Mouse (Mus musculus) ES-E14 (cell line): ENCODE data around the gene Cacna2d1. TPM values are rescaled to one million over a fixed set of nuclear protein-coding genes. Genes with fewer than 3 reads are reported as not detected.

Experiments
- DNase-seq: peaks from one replicate; pipeline ENCODE4 v3.0.0-alpha.2; 2013; ENCODE audit warnings: low read depth, low spot score
- H3K27ac ChIP-seq: 2 replicates; pipeline ENCODE4 v1.5.1; 2012; ENCODE audit warnings: low read depth, mild to moderate bottlenecking, low read length, moderate library complexity, mixed read lengths; ENCODE audit not compliant: poor library complexity, insufficient read depth, severe bottlenecking
- H3K36me3 ChIP-seq: 2 replicates; pipeline ENCODE4 v1.6.1; 2012; ENCODE audit warnings: mild to moderate bottlenecking, low read length, moderate library complexity, mixed read lengths; ENCODE audit not compliant: control insufficient read depth, poor library complexity, insufficient read depth, severe bottlenecking
- H3K4me1 ChIP-seq, 2 experiments: fragments of 150-350 bp in 1 of 2; sonication (generic) in 1 of 2; 2 replicates each; pipeline ENCODE4 v1.6.1; 2012; ENCODE audit warnings: low read length in 2 of 2, mild to moderate bottlenecking in 1 of 2, mixed read lengths in 1 of 2; ENCODE audit not compliant: control insufficient read depth in 2 of 2, insufficient read depth in 2 of 2, poor library complexity in 1 of 2
- H3K4me3 ChIP-seq, 2 experiments: fragments of 150-350 bp in 1 of 2; sonication (generic) in 1 of 2; 2 replicates each; pipeline ENCODE4 v1.5.1; 2012; ENCODE audit warnings: low read length in 2 of 2, low read depth in 1 of 2, mild to moderate bottlenecking in 1 of 2, mixed read lengths in 1 of 2; ENCODE audit not compliant: insufficient read depth in 1 of 2, poor library complexity in 1 of 2, severe bottlenecking in 1 of 2
- H3K9ac ChIP-seq: 2 replicates; pipeline ENCODE4 v1.6.1; 2012; ENCODE audit warnings: low read depth, mild to moderate bottlenecking, low read length, mixed read lengths; ENCODE audit not compliant: poor library complexity, insufficient read depth, severe bottlenecking
- H3K9me3 ChIP-seq: fragments of 150-350 bp; sonication (generic); 2 replicates; pipeline ENCODE4 v1.6.1; 2012; ENCODE audit warnings: low read depth, mild to moderate bottlenecking, low read length; ENCODE audit not compliant: control insufficient read depth, insufficient read depth
- CHD2 ChIP-seq: IDR thresholded peaks from 2 replicates; pipeline ENCODE4 v1.6.1; 2014; ENCODE audit warnings: mild to moderate bottlenecking, low read depth, low read length, inconsistent platforms
- HCFC1 ChIP-seq: IDR thresholded peaks from 2 replicates; pipeline ENCODE4 v1.6.1; 2012; ENCODE audit warnings: low read length, inconsistent platforms, borderline replicate concordance; ENCODE audit not compliant: insufficient read depth
- MAFK ChIP-seq: IDR thresholded peaks from 2 replicates; pipeline ENCODE4 v1.6.1; 2014; ENCODE audit warnings: mild to moderate bottlenecking, low read depth, low read length, inconsistent platforms; ENCODE audit not compliant: insufficient read depth
- ZC3H11A ChIP-seq: IDR thresholded peaks from 2 replicates; pipeline ENCODE4 v1.6.1; 2012; ENCODE audit warnings: low read depth, mild to moderate bottlenecking, inconsistent platforms, low read length, borderline replicate concordance
- ZNF384 ChIP-seq: IDR thresholded peaks from 2 replicates; pipeline ENCODE4 v1.6.1; 2012; ENCODE audit warnings: low read depth, low read length, inconsistent platforms
- in situ Hi-C, 2 experiments: fragments of 600-800 bp; cut with MboI; formaldehyde crosslinking; loops; one replicate each; pipeline ENCODE4 v1.15.1; 2025; ENCODE audit warnings: low sequenced_read_pairs in 2 of 2, inconsistent platforms in 1 of 2; ENCODE audit not compliant: unreplicated experiment in 2 of 2
- total RNA-seq: library from RNA; depleted of rRNA; stranded (reverse); fragments of 300-350 nt; gene quantifications from 2 replicates; pipeline ENCODE4 v1.2.3, GENCODE M21; 2012

Gene Cacna2d1
- total RNA-seq, 1 experiment: 6.1 TPM

GRCm38 (mm10) chr5:16033569-16033968 lies 99.1 kb downstream of the Cacna2d1 start:
- in situ Hi-C loops: no loop called here
- H3K27ac ChIP-seq: no peak overlapping the region

GRCm38 (mm10) chr5:16035259-16035658 lies 100.8 kb downstream of the Cacna2d1 start:
- DNase-seq: no peak
- Histone ChIP-seq H3K36me3 (no peaks in the 10 kb centered on the region), H3K4me1 (no peaks in the 10 kb centered on the region), H3K27ac (no peak overlapping the region), H3K9ac (no peak overlapping the region), H3K4me3 (no peak overlapping the region), H3K9me3 (no peaks in the 10 kb centered on the region)
- in situ Hi-C loops: no loop called here
- TF ChIP-seq MAFK: no peak
- TF ChIP-seq HCFC1: no peak
- TF ChIP-seq ZC3H11A: no peak
- TF ChIP-seq CHD2: no peak
- no peak for TF ChIP-seq ZNF384

More at GRCm38 (mm10) chr5:16033569-16033968, 99.1 kb downstream of the Cacna2d1 start:
- Histone ChIP-seq H3K4me3 (no peak overlapping the region), H3K9me3 (no peaks in the 10 kb centered on the region), H3K9ac (no peak overlapping the region), H3K36me3 (no peaks in the 10 kb centered on the region), H3K4me1 (no peaks in the 10 kb centered on the region)
- TF ChIP-seq CHD2: no peak
- DNase-seq: no peak

- H3K27ac ChIP-seq: no peak overlapping the region
- no peaks in the 10 kb centered on the region for H3K9me3 ChIP-seq
- no peaks in the 10 kb centered on the region for H3K4me1 ChIP-seq
- H3K9ac ChIP-seq: no peak overlapping the region
- TF ChIP-seq MAFK: no peak
- no peak for TF ChIP-seq ZNF384
- TF ChIP-seq HCFC1: no peak
- H3K36me3 ChIP-seq: no peaks in the 10 kb centered on the region
- DNase-seq: no peak
- no peak overlapping the region for H3K4me3 ChIP-seq
- in situ Hi-C loops: no loop called here
Measured at GRCm38 (mm10) chr5:16045147-16045878, 110.8 kb downstream of the Cacna2d1 start.

- in situ Hi-C loops: no loop called here
- no peaks in the 10 kb centered on the region for H3K36me3 ChIP-seq
- H3K9me3 ChIP-seq: no peaks in the 10 kb centered on the region
- H3K27ac ChIP-seq: no peak overlapping the region
- DNase-seq: no peak
- no peak for TF ChIP-seq HCFC1
- TF ChIP-seq CHD2: no peak
- no peak for TF ChIP-seq ZC3H11A
- no peak for TF ChIP-seq MAFK
- no peak for TF ChIP-seq ZNF384
- H3K9ac ChIP-seq: no peak overlapping the region
- no peak overlapping the region for H3K4me3 ChIP-seq
- H3K4me1 ChIP-seq: no peaks in the 10 kb centered on the region
Measured at GRCm38 (mm10) chr5:16047452-16048191, 113.1 kb downstream of the Cacna2d1 start.
